Mouse (Mus musculus) frontal cortex, postnatal 10 days (tissue): ENCODE measurements around the gene Ano1.

Source experiments
- DNase-seq, 2 experiments: peaks; one replicate each; pipeline ENCODE4 v3.0.0; 2022; ENCODE audit warnings: low spot score in 2 of 2, mixed read lengths in 1 of 2

Gene Ano1

GRCm38 (mm10) chr7:144751833-144752232 is at the start of gene Ano1:
Gene Ano1 (minus strand): TSS chr7:144751974.
- DNase-seq, result no peak

- peak in 1 of 2 experiments; percentile 19 for DNase-seq
Observed at GRCm38 (mm10) chr7:144798471-144798870, 46.7 kb upstream of the Ano1 start.

DNA sequence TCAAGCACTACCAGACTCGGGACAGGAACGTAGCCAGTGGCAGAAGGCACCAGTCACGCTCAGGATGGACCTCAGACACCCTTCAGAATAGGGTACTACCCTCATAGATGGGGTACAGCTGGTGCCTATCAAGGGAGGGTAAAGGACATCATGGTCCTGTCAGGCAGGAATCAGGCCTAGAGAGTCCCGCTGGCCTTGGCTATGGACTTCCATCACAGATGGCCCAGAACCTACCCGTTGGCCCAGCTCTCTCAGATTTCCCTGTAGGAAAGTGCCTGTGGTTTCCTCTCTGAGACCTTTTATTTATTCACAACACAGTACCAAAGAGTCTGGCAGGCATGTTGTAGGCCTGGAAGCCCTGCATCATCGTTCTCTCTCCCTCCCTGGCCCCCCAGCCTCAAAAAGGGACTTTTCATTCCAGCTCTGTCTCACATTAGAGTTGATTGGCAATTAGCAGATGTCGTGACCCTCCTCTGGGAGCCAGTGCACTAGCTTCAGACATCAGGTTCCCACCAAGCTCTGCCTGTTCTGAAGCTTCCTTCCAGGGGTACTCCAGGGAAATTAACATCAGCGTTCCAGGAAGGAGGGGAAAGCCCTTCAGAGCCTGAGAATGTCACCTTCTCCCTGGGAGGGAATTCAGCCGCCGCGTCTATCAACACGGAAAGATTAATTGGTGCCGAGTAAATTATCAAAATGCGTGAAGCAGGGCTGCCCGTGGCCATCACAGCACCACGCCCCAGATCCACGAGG is 45.4 kb upstream of the Ano1 start:
- no peak for DNase-seq

DNA sequence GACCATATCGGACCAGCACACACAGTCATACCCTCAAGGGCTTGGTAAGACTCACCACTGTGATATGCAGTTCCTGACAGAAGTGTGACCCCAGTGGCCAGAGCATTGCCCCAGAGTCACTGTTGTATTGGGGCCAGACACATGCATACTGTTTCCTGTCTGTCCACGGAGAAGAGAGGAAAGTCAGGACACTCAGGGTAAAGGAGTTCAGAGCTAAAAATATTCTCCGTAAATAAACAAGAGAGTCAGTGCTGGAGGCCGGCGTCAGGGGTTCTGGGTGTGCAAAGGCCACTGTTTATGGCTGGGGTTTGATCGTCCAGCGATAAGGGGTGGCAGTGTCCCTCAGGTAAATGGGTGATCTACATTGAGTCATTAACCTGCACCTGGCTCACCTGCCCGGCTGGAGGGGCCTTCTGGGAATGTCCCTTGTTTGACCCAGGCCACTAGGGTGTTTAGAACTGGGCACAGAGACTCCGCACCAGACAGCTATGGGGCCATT is 44.3 kb upstream of the Ano1 start:
- no peak for DNase-seq

- DNase-seq, result no peak
Observed at GRCm38 (mm10) chr7:144793296-144793695, 41.5 kb upstream of the Ano1 start.

DNA sequence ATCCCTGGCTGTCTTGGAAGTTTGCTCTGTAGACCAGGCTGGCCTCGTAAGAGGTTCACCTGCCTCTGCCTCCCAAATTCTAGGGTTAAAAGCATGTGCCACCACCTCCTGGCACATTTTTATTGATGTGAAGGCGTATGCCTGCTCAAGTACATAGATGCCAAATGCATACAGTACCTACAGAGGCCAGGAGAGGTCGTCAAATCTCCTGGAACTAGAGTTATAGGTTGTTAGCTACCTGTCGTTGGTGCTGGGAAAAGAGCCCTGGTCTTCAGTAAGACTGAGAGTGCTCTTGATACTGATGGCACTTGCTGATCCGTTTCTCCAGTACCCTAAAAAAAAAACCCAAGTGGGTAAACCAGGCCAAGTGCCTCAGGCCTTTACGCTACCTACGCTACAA is 39.7 kb upstream of the Ano1 start:
- no peak for DNase-seq

DNA sequence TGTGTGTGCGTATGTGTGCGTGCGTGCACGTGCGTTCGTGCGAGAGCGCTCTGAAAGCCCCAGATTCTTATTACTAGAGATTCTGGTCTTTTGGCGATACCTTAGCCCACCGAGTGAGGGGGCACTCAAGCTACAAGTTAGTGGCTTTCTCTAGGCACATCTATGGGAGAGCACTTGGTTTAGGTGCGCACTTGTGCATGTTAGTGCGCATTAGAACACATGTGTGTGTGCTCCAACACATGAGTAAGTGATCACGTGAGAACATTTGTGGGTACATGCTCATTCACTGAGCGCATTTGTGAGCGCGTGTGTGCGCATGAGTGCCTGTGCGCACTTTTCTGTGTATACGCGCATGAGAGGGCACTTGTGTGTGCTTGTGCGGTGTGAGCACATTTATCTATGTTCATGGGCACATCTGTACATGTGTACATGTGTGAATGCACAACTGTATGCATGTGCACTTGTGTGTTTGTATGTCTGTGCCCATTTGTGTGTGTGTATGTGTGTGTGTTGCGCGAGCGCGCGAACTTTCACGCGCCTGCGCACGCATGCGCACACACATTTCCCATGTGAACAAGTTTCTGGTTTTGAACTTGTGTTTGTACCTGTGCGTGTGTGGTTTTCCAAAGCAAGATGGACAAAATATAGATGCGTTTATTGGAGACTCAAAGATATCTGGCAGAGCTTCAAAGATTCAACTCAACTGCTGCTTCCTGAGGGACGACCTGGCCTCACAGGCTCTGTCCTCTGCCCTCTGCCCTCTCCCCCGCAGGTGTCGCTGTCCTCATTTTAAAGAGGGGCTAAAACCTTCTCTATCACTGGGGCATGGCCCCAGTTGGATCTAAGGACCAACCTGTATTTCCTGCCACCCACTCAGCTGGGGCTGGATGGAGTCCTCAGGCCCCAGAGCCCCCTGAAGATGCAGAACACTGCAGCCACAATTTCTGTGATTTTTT is 38.1 kb upstream of the Ano1 start:
- DNase-seq, result no peak

GRCm38 (mm10) chr7:144788631-144789030 is 36.9 kb upstream of the Ano1 start:
- no peak for DNase-seq

GRCm38 (mm10) chr7:144787501-144787900 is 35.7 kb upstream of the Ano1 start:
- no peak for DNase-seq

DNA sequence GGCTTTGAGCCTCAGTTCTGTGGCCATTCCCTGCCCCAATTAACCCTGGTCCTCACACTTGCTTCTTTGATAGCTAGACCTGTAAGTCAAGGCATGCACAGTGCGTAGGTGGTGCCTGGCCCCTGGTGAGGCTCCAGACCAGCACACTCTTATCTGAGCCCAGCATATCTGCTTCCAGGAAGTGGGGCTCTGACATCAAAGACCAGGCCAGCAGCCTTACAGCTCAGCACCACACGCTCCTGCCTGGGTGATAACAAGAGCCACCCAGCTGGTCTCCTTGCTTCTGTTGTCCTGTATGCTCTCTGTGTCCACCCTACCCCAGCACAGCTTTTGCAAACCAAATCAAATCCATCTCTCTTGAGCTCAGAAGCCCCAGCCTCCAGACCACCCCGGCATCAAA is 34.8 kb upstream of the Ano1 start:
- DNase-seq, result no peak

GRCm38 (mm10) chr7:144784176-144784575 is 32.4 kb upstream of the Ano1 start:
- no peak for DNase-seq

GRCm38 (mm10) chr7:144782402-144782801 is 30.6 kb upstream of the Ano1 start:
- no peak for DNase-seq

DNA sequence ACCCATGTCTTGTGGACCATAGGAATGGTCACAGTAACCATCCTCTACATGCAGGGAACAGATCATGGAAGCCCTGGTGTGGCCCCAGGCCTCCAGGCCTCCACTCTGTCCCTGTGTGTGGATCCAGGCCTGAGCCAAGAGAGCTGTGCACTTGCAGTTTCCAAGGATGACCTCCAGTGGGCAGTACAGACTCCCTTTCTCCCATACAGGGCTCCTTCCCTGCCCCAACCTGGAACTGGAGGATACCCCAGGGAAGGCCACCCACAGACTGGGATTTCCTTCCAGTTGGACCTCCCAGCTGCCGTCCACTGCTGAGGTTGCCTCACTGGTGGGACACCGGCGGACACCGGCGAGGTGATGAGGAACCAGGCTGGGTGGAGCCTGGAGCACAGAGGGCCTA is 29.6 kb upstream of the Ano1 start:
- DNase-seq, result no peak

GRCm38 (mm10) chr7:144780190-144780589 is 28.4 kb upstream of the Ano1 start:
- no peak for DNase-seq

GRCm38 (mm10) chr7:144779691-144780090 is 27.9 kb upstream of the Ano1 start:
- DNase-seq, result no peak

GRCm38 (mm10) chr7:144777805-144778204 is 26.0 kb upstream of the Ano1 start:
- DNase-seq, result no peak

DNA sequence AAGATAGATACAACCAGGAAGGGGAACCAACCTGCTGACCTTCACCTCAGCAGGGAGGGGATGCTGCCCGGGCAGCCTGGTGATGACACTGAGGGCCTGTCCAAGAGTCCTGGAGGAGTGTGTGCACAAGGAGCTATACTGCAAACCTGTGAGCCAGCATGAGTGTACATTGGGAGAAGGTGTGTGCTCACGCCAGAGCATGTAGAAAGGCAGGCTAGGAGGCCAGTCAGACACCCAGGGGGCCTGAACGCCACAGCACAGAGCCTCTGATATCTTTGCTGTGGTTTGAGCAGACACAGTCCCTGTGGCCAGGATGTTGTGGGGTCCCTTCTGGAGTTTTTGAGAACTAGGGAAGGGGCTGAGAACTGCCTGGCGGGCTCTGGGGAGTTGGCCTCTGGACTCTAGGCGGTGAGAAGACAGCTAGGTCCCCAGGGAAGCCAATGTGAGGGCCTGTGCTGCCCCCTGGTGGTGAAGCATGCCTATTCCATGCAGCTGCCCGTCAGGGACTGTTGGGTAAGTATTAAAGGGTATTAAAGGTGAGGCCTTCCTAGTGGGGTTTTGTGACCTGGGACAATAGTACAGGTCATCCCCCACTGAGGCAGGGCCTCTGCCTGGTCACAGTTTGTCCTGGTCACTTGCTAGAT is 24.2 kb upstream of the Ano1 start:
- peak; percentile 52 to 83 for DNase-seq

GRCm38 (mm10) chr7:144775214-144775613 is 23.4 kb upstream of the Ano1 start:
- no peak for DNase-seq

GRCm38 (mm10) chr7:144774283-144774682 is 22.5 kb upstream of the Ano1 start:
- DNase-seq, result no peak

- DNase-seq, result no peak
Observed at GRCm38 (mm10) chr7:144770116-144770515, 18.3 kb upstream of the Ano1 start.

DNA sequence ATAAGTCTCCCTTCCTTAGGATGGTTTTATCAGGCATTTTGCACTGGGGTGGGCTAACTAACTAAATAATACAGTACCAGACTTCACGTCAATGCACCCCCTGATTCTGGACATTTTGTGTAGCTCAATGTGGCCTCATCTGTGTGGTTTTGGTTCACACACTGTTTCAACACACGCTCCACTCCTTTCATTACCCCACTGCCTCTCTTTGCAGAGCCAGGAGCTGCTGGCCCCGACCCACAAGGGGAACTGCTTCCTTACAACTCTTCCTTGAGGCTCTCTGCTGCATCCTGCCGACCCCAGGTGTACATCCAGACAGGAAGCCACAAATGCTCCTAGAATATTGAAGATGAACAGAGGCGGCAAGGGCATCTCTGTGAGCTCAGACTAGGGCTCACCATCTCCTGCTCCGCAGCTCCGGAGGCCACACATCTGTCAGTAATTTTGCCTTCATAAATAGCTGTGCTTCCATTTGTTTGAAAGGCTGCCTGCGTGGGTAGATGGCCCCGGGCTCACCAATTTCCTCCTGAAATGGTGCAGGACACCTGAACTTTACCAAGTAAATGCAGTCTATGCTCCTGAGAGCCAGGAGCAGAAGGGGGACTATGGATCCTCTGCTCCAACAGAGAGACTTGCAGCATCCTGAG is 17.8 kb upstream of the Ano1 start:
- no peak for DNase-seq

GRCm38 (mm10) chr7:144768845-144769244 is 17.1 kb upstream of the Ano1 start:
- no peak for DNase-seq
